Mouse (Mus musculus) gastrocnemius, postnatal 10 days (tissue): ENCODE results near the gene Fbxo24. TPM values are rescaled to one million over a fixed set of nuclear protein-coding genes. Genes with fewer than 3 reads are reported as not detected.

Experiments
- DNase-seq: peaks from one replicate; pipeline ENCODE4 v3.0.0; 2021; ENCODE audit warnings: mixed read lengths
- total RNA-seq, 2 experiments: library from RNA; stranded (reverse); gene quantifications; 2 replicates each; pipeline ENCODE4 v1.2.3; 2021

Gene Fbxo24
- total RNA-seq, 2 experiments from 2014 or later = 0.33 to 0.70 TPM

DNA sequence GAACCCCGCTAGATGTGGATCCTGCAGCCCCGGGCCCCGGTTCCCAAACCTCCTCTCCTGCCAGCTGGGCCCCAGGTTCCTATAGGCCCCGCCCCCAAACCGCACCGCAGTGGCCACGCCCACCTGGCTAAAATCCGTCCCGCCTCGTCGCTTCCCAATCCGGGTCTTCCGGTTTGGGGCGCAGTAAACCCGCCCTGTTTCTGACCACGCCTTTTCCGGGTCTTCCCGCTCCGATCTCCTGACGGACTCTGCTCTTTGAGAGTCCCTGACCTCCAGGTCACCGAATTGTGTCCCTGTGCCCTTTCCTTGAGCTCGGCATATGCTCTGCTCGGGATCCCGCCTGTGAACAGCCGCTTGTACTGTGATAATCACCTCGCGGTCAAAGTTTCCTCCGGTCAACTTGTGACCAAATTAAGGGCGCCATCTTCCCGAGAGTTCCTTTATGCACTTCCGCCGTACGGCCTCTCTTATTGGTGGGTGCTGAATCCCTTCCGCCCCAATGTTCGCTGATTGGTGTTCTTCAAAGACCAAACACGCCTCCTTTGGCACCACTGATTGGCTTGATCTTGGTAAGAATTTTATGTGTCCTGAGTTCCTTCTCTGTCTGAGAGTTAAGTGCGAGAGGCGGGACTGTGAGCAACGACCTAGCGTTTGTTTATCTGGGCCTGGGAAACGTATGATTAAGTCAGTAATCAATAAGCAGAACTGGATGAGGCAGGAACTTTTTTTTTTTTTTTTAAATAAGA lies 28.0 kb downstream of the Fbxo24 start, which contains the start of gene Mospd3:
Mospd3 (minus strand) TSS at position 440 of the 746 bp plus-strand sequence.
- peak; percentile 96 for DNase-seq

- no peak for DNase-seq
Observed at GRCm38 (mm10) chr5:137600281-137600618, 28.6 kb downstream of the Fbxo24 start.

DNA sequence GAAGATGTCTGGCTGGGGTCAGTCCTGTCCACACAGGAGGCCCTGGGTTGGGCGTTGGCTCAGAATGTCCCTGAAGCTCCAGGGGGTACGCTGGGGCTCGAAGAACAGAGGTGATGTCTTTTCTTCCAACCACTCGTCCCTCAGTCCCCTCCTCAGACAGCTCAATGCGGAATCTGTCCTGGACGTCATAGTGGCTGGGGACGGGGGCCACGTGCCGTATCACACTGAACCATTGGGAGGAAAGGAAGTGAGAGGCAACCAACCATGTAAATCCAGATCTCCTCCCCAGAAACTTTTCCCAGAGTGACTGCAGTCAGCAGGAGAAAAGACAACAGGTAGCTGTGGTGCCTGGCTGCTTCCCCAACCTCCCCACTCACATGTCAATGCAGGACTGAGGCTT lies 29.2 kb downstream of the Fbxo24 start:
- DNase-seq = no peak

DNA sequence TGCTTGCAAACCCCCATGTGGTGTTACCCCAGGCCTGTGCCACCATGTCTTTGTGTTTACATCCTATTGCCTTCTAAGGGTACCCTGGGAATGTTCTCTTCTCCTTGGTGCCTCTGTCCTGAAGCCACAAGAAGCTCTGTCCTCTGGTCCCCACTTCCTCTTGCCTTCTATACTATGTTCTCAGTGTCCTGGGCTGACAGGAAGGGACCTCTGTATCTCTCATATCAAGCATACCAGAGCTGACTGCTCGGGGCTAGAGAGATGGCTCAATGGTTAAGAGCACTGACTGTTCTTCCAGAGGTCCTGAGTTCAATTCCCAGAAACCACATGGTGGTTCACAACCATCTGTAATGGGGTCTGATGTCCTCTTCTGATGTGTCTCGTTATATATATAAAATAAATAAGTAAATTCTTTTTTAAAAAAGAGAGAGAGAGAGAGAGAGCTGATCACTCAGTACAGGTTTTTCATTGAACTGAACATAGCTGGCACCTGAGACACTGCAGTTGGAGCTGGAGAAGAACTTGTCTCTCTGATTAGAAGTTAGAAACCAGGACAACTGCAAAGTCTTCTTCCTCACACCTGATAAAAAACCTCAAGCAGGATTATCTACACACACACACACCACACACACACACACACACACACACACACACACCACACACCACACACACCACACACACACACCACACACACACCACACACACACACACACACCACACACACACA lies 30.5 kb downstream of the Fbxo24 start:
- DNase-seq = no peak

DNA sequence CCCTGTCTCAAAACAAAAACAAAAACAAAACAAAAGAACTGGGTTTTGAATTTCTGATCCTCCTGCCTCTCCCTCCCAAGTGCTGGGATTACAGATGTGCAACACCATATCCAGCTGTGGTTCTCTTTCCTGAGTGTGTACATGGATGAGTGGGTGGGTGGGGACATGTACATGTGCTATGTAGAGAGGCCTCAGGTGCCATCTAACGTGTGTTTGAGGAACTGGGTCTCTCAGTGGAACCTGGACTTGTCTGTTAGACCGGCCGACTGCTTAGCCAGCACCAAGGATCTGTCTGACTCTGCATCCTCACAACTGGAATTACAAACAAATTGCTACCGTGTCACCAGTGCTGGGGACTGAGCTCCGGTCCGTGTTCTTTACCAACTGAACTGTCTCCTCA lies 31.2 kb downstream of the Fbxo24 start:
- no peak for DNase-seq

DNA sequence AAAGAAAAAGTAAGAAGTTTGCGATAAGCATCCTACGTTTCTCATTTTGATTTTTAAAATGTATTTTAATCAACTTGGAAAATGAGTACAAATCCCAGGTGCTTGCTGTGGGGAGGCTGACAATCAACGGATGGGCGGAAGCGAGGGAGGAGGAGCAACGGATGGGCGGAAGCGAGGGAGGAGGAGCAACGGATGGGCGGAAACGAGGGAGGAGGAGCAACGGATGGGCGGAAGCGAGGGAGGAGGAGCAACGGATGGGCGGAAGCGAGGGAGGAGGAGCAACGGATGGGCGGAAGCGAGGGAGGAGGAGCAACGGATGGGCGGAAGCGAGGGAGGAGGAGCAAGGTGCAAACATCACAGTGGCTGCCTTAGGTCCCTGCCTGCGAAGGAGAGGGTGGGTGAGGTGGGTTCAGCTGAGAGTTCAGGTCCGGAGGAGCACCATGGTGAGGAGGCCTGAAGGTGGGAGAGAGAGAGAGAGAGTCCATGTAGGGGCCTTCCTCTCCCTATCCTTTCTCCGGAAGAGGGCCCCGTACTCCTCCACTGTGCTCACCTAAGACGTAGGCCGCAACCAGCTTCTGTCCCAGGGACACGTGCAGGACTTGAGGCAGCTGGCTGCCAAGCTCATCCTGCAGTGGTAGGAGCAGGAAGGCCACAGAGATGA lies 32.1 kb downstream of the Fbxo24 start:
- DNase-seq = no peak

GRCm38 (mm10) chr5:137595921-137596320 lies 32.9 kb downstream of the Fbxo24 start:
- no peak for DNase-seq

- no peak for DNase-seq
Observed at GRCm38 (mm10) chr5:137590507-137590906, 38.3 kb downstream of the Fbxo24 start.

GRCm38 (mm10) chr5:137584976-137585375 lies 43.8 kb downstream of the Fbxo24 start:
- DNase-seq = peak; percentile 77

GRCm38 (mm10) chr5:137583670-137584169 lies 45.1 kb downstream of the Fbxo24 start:
- DNase-seq = no peak

GRCm38 (mm10) chr5:137582702-137583101 lies 46.1 kb downstream of the Fbxo24 start:
- DNase-seq = no peak

DNA sequence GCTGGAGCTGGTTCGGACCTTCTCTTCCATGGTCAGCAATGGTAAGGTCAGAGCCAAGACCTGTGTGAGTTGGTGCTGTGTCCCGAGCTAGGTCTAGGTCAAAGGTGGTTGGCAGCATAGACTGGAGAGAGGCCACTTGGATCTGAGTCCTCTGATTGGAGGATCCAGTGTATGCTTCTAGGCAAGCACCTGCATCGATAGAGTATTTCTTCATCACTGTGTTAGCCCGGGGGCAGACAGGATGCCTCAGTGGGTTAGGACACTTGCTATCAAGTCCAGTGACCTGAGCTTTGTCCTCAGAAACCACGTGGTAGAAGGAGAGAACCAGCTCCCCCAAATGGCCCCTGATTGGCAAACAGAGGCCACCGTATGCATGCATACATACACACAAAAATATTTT lies 48.6 kb downstream of the Fbxo24 start:
- DNase-seq = no peak

DNA sequence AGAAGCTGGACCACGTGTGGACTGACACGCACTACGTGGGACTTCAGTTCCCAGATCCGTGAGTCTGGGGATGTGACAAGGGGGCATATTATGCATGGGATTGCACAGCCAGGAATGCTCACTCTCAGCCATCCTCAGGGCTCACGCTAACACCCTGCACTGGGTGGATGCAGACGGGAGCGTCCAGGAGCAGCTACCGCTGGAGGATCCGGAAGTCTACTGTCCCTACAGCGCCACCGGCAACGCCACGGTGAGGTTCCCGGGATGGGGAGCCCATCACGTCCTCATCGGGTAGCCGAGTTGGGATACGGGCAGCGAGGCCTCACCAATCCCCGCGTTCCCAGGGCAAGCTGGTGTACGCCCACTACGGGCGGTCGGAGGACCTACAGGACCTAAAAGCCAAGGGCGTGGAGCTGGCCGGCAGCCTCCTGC lies 54.3 kb downstream of the Fbxo24 start:
- peak; percentile 42 for DNase-seq

GRCm38 (mm10) chr5:137570691-137571586 lies 57.9 kb downstream of the Fbxo24 start:
- no peak for DNase-seq

- DNase-seq = no peak
Observed at GRCm38 (mm10) chr5:137570181-137570580, 58.6 kb downstream of the Fbxo24 start.

GRCm38 (mm10) chr5:137569665-137570064 lies 59.1 kb downstream of the Fbxo24 start, which contains the start of gene Tfr2:
Gene Tfr2 (plus strand): TSS chr5:137569840.
- DNase-seq = peak; percentile 27

- no peak for DNase-seq
Observed at GRCm38 (mm10) chr5:137569031-137569430, 59.8 kb downstream of the Fbxo24 start.

DNA sequence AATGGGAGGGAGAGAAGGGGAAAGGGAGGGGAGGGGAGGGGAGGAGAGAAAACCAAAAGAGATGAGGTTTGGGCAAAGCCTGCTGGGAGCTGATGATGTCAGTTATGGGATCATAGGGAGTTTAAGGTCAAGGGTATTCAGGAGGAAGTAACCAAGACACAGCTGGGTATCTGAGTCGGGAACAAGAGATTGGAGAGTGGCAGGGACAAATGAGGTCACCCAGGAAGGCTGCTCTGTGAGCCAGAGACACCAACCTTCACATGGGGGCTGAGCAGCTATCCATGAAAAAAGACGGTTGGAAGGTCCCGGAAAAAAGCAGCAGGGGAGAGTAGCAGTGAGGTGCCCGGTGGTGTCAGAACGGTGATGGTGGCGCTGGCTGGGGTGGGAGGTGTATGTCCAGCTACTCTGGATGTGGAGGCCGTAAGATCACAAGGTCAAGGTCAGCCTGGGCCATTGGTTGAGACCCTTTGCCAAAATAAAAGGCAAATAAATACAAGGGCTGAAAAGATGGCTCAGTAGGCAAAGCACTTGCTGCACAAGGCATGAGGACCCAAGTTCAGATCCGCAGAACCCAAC lies 60.5 kb downstream of the Fbxo24 start:
- DNase-seq = no peak

DNA sequence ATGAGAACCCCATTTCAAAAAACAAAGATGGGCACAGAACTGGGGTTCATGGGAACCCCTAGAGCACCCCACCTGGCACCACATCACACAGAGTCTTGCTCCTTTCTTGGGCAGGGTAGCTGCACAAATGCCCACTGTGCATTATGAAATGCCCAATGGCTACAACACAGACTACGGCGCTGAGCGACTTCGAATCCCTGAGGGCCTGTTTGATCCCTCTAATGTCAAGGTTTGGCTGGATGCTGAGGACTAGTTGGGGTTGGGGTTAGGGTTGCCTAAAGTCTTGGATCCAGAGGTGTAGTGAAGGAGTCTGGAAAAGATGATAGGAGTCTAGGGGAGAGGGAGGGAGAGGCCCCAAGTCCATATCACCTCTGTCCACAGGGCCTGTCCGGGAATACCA lies 62.4 kb downstream of the Fbxo24 start:
- no peak for DNase-seq

DNA sequence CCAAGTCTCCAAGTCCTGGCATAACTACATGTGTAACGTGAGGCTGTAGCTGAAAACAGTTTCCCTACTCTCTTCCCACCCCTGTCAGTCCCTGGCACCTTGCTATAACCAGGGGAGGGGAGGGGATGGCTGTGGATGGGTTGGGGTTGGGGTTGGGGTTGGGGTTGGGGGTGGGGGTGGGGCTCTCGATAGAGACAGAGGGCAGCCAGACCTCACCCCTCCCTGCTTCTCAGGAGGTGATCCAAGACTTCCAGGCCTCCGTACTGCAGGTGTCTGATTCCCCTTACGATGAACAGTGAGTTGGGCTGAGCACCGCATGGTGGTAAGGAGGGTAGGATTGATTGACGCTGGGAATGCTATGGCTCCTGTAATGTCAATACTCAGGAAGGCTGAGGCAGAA lies 63.1 kb downstream of the Fbxo24 start:
- DNase-seq = no peak

GRCm38 (mm10) chr5:137562965-137563364 lies 65.8 kb downstream of the Fbxo24 start:
- DNase-seq = no peak
